In the genomic region with DNA sequence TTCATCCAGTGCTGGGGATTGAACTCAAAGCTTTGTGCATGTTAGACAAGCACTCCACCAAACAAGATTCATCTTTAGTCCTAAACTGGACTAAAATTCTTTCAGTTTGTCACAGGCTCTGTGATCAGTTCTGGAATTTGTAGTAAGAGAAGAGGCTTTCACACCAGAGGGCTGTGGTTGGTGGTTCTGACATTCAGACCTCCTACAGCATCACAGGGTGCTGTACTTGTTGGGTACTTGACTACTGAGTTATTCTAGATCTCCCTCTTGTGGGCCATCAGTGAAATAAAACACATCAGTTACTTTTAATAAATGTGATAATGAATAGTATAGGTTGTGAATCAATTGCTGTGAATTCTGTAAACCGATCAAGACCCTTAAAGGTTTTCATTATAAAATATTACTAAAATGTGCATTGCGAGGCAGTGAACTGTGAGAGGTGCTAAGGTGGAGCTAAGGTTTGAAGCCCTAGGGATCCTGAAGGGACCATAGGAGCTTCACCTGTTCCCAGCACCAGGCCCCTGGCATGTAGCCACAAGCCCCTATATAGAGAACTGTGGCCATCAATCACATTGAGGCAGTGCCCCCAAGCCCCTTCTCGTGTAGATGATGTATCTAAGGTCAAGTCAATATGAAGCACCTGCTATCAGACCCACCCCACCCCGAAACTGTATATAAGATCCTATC, we compare ENCODE assay signal across 18 mouse cellular contexts. TPM values are rescaled to one million over a fixed set of nuclear protein-coding genes. Genes with fewer than 3 reads are reported as not detected.
DNase-seq lines count a peak whose midpoint lies in the region; ATAC-seq and TF ChIP-seq lines count a peak whose summit lies in the region.
"Had no signal": no experiment of that assay in that cellular context is flagged by ENCODE, and none has a peak within 500 bp of the region (broad histone marks: within the 10 kb centered on the region; RNA-seq: fewer than 3 reads in every experiment).

No protein-coding gene starts in this region.

- no peaks in the 10 kb centered on the region for H3K36me3 ChIP-seq in forebrain, embryonic 14.5 days (ENCODE audit: control insufficient read depth, insufficient read depth, low read length)
- no peaks in the 10 kb centered on the region for H3K36me3 ChIP-seq in forebrain, embryonic 11.5 days (ENCODE audit: control insufficient read depth, insufficient read depth, low read length)
- H3K36me3 ChIP-seq in midbrain, postnatal 0 days (ENCODE audit: insufficient read depth, low read length): no peaks in the 10 kb centered on the region
- H3K36me3 ChIP-seq in midbrain, embryonic 14.5 days (ENCODE audit: control insufficient read depth, insufficient read depth, low read length): no peaks in the 10 kb centered on the region
- H3K36me3 ChIP-seq: embryonic facial prominence, embryonic 13.5 days; liver, embryonic 13.5 days had no signal

- H3K4me1 ChIP-seq in forebrain, embryonic 14.5 days (ENCODE audit: control insufficient read depth, insufficient read depth, low read length): no peaks in the 10 kb centered on the region
- no peaks in the 10 kb centered on the region for H3K4me1 ChIP-seq in forebrain, embryonic 11.5 days (replicated peaks; ENCODE audit: control insufficient read depth, insufficient read depth, low read length)
- no peaks in the 10 kb centered on the region for H3K4me1 ChIP-seq in midbrain, postnatal 0 days (ENCODE audit: insufficient read depth, low read length)
- no peaks in the 10 kb centered on the region for H3K4me1 ChIP-seq in midbrain, embryonic 14.5 days (ENCODE audit: control insufficient read depth, insufficient read depth, low read length)
- H3K4me1 ChIP-seq: embryonic facial prominence, embryonic 13.5 days; forebrain, embryonic 13.5 days; liver, embryonic 13.5 days had no signal

- DNase-seq in forebrain, embryonic 14.5 days (ENCODE audit: low spot score): peak; percentile 10
- no peak for DNase-seq in forebrain, embryonic 11.5 days (ENCODE audit: low spot score)
- DNase-seq in layer of hippocampus, adult 2 months (ENCODE audit: low spot score in 2 of 2): peak; percentile 30 to 49
- no peak for DNase-seq in layer of hippocampus, postnatal 36 days
- peak; percentile 21 for DNase-seq in midbrain, postnatal 0 days (ENCODE audit: low spot score)
- no peak for DNase-seq in midbrain, embryonic 14.5 days
- no peak for DNase-seq in adrenal gland, postnatal 25 days
- no peak for DNase-seq in embryo, embryonic 10 days (ENCODE audit: low spot score)
- DNase-seq: heart, postnatal 4 days; liver, embryonic 13.5 days; thymus, postnatal 14 days had no signal

- no peak overlapping the region for H3K9ac ChIP-seq in forebrain, embryonic 14.5 days (ENCODE audit: low read length)
- no peak overlapping the region for H3K9ac ChIP-seq in forebrain, embryonic 11.5 days (ENCODE audit: low read length)
- H3K9ac ChIP-seq in midbrain, postnatal 0 days (replicated peaks; ENCODE audit: low read length, poor library complexity, severe bottlenecking): no peak overlapping the region
- no peak overlapping the region for H3K9ac ChIP-seq in midbrain, embryonic 14.5 days (replicated peaks; ENCODE audit: low read length)
- H3K9ac ChIP-seq: embryonic facial prominence, embryonic 13.5 days; forebrain, embryonic 13.5 days; liver, embryonic 13.5 days had no signal

- peak; percentile 79 for TF ChIP-seq CTCF in layer of hippocampus, adult 2 months (conservative IDR thresholded peaks at IDR 0.05)
- peak; percentile 59 for TF ChIP-seq CTCF in midbrain, postnatal 0 days (IDR thresholded peaks at IDR 0.05)

- H3K27me3 ChIP-seq in forebrain, embryonic 14.5 days (replicated peaks; ENCODE audit: control insufficient read depth, insufficient read depth, low read length): no peaks in the 10 kb centered on the region
- no peaks in the 10 kb centered on the region for H3K27me3 ChIP-seq in forebrain, embryonic 11.5 days (ENCODE audit: control insufficient read depth, insufficient read depth, low read length)
- H3K27me3 ChIP-seq in midbrain, postnatal 0 days (ENCODE audit: insufficient read depth, low read length): no peaks in the 10 kb centered on the region
- H3K27me3 ChIP-seq in midbrain, embryonic 14.5 days (ENCODE audit: control insufficient read depth, insufficient read depth, low read length): no peaks in the 10 kb centered on the region
- H3K27me3 ChIP-seq: embryonic facial prominence, embryonic 13.5 days; forebrain, embryonic 13.5 days; liver, embryonic 13.5 days had no signal

- H3K9me3 ChIP-seq in forebrain, embryonic 14.5 days (replicated peaks; ENCODE audit: control insufficient read depth, low read length): no peaks in the 10 kb centered on the region
- no peaks in the 10 kb centered on the region for H3K9me3 ChIP-seq in forebrain, embryonic 11.5 days (ENCODE audit: control insufficient read depth, low read length)
- H3K9me3 ChIP-seq in midbrain, postnatal 0 days (ENCODE audit: low read length): no peaks in the 10 kb centered on the region
- H3K9me3 ChIP-seq in midbrain, embryonic 14.5 days (ENCODE audit: control insufficient read depth, low read length): no peaks in the 10 kb centered on the region
- H3K9me3 ChIP-seq: embryonic facial prominence, embryonic 13.5 days; forebrain, embryonic 13.5 days; liver, embryonic 13.5 days had no signal

- H3K4me3 ChIP-seq in forebrain, embryonic 14.5 days (ENCODE audit: low read depth, low read length): no peak overlapping the region
- no peak overlapping the region for H3K4me3 ChIP-seq in forebrain, embryonic 11.5 days (ENCODE audit: low read depth, low read length)
- no peak overlapping the region for H3K4me3 ChIP-seq in layer of hippocampus, adult 2 months
- H3K4me3 ChIP-seq in midbrain, postnatal 0 days (ENCODE audit: low read depth, low read length): no peak overlapping the region
- no peak overlapping the region for H3K4me3 ChIP-seq in midbrain, embryonic 14.5 days (replicated peaks; ENCODE audit: low read depth, low read length)
- H3K4me3 ChIP-seq: embryonic facial prominence, embryonic 13.5 days; forebrain, embryonic 13.5 days; liver, embryonic 13.5 days had no signal

- no peak for ATAC-seq in forebrain, embryonic 14.5 days
- no peak for ATAC-seq in forebrain, embryonic 11.5 days (replicated peaks; ENCODE audit: low FRiP score)
- no peak for ATAC-seq in midbrain, postnatal 0 days (ENCODE audit: low FRiP score)
- ATAC-seq in midbrain, embryonic 14.5 days (ENCODE audit: low FRiP score, low TSS enrichment): no peak
- ATAC-seq: forebrain, embryonic 13.5 days had no signal

- no peak overlapping the region for H3K4me2 ChIP-seq in forebrain, embryonic 14.5 days (ENCODE audit: low read length)
- H3K4me2 ChIP-seq in forebrain, embryonic 11.5 days (ENCODE audit: low read depth, low read length, severe bottlenecking): no peak overlapping the region
- H3K4me2 ChIP-seq in midbrain, postnatal 0 days (ENCODE audit: low read depth, low read length, poor library complexity, severe bottlenecking): no peak overlapping the region
- no peak overlapping the region for H3K4me2 ChIP-seq in midbrain, embryonic 14.5 days (ENCODE audit: low read length)
- H3K4me2 ChIP-seq: embryonic facial prominence, embryonic 13.5 days; forebrain, embryonic 13.5 days; liver, embryonic 13.5 days had no signal

- H3K27ac ChIP-seq in forebrain, embryonic 14.5 days (ENCODE audit: low read depth, low read length): no peak overlapping the region
- H3K27ac ChIP-seq in forebrain, embryonic 11.5 days (ENCODE audit: low read depth, low read length): no peak overlapping the region
- peak overlapping the region; percentile 61 for H3K27ac ChIP-seq in layer of hippocampus, adult 2 months
- no peak overlapping the region for H3K27ac ChIP-seq in midbrain, postnatal 0 days (ENCODE audit: low read depth, low read length)
- no peak overlapping the region for H3K27ac ChIP-seq in midbrain, embryonic 14.5 days (replicated peaks; ENCODE audit: low read depth, low read length)
- H3K27ac ChIP-seq: embryonic facial prominence, embryonic 13.5 days; forebrain, embryonic 13.5 days; liver, embryonic 13.5 days had no signal

- WGBS in forebrain, embryonic 14.5 days: 87% methylated on average over 4 of the region's 4 CpGs
- 81% methylated on average over 4 of the region's 4 CpGs for WGBS in forebrain, embryonic 11.5 days
- 85% methylated on average over 4 of the region's 4 CpGs for WGBS in midbrain, postnatal 0 days
- 84% methylated on average over 4 of the region's 4 CpGs for WGBS in midbrain, embryonic 14.5 days

RNA-seq across cellular contexts. Expression of a gene that starts 16.0 kb away (rescaled TPM):
- not detected in 2 replicates for polyA plus RNA-seq in forebrain, embryonic 14.5 days (2014; fragmentation: Nextera tagmentation; extraction: Ambion mirVana)
- not detected in 2 replicates for polyA plus RNA-seq in forebrain, embryonic 11.5 days (2014; fragmentation: Nextera tagmentation; extraction: Ambion mirVana)
- total RNA-seq in layer of hippocampus, adult 2 months (2021): not detected
- not detected for total RNA-seq in layer of hippocampus, postnatal 36 days (2021)
- total RNA-seq in midbrain, postnatal 0 days (2014; rRNA removed): not detected in 2 replicates
- not detected in 2 replicates for polyA plus RNA-seq in midbrain, postnatal 0 days (2015; fragmentation: Nextera tagmentation; extraction: Ambion mirVana)
- polyA plus RNA-seq in midbrain, embryonic 14.5 days (2014; fragmentation: Nextera tagmentation; extraction: Ambion mirVana): not detected in 2 replicates
- not detected in 2 replicates for total RNA-seq in adrenal gland, postnatal 25 days (2021)
- total RNA-seq: adrenal gland, postnatal 4 days; heart, postnatal 4 days; layer of hippocampus, postnatal 10 days had no signal
- polyA plus RNA-seq: cerebellum, adult 2 months; embryonic facial prominence, embryonic 13.5 days; forebrain, embryonic 13.5 days; liver, embryonic 13.5 days; neural tube, embryonic 11.5 days had no signal

RNA-seq across cellular contexts. Expression of a gene that starts 56.5 kb away (rescaled TPM):
- polyA plus RNA-seq in forebrain, embryonic 14.5 days (2014; fragmentation: Nextera tagmentation; extraction: Ambion mirVana): 46.6 and 47.7 TPM in 2 replicates
- polyA plus RNA-seq in forebrain, embryonic 11.5 days (2014; fragmentation: Nextera tagmentation; extraction: Ambion mirVana): 37.0 and 37.3 TPM in 2 replicates
- 10 to 100 TPM; 43.5 to 46.7 TPM for total RNA-seq in layer of hippocampus, adult 2 months (2021)
- total RNA-seq in layer of hippocampus, postnatal 36 days (2021): 10 to 100 TPM; 43.4 to 45.0 TPM
- 67.3 and 77.0 TPM in 2 replicates for total RNA-seq in midbrain, postnatal 0 days (2014; rRNA removed)
- 56.9 and 61.0 TPM in 2 replicates for polyA plus RNA-seq in midbrain, postnatal 0 days (2015; fragmentation: Nextera tagmentation; extraction: Ambion mirVana)
- polyA plus RNA-seq in midbrain, embryonic 14.5 days (2014; fragmentation: Nextera tagmentation; extraction: Ambion mirVana): 42.5 and 50.0 TPM in 2 replicates
- total RNA-seq in adrenal gland, postnatal 25 days (2021): 40.1 and 40.3 TPM in 2 replicates

RNA-seq across cellular contexts. Expression of a gene that starts 57.7 kb away (rescaled TPM):
- not detected in 2 replicates for polyA plus RNA-seq in forebrain, embryonic 14.5 days (2014; fragmentation: Nextera tagmentation; extraction: Ambion mirVana)
- polyA plus RNA-seq in forebrain, embryonic 11.5 days (2014; fragmentation: Nextera tagmentation; extraction: Ambion mirVana): not detected in 2 replicates
- total RNA-seq in layer of hippocampus, adult 2 months (2021): not detected
- not detected for total RNA-seq in layer of hippocampus, postnatal 36 days (2021)
- total RNA-seq in midbrain, postnatal 0 days (2014; rRNA removed): not detected in 2 replicates
- 1.5 TPM in 1 of 2 replicates, not detected in the other for polyA plus RNA-seq in midbrain, postnatal 0 days (2015; fragmentation: Nextera tagmentation; extraction: Ambion mirVana)
- not detected in 2 replicates for polyA plus RNA-seq in midbrain, embryonic 14.5 days (2014; fragmentation: Nextera tagmentation; extraction: Ambion mirVana)
- total RNA-seq in adrenal gland, postnatal 25 days (2021): not detected in 2 replicates
- total RNA-seq: adrenal gland, postnatal 4 days; heart, postnatal 4 days; layer of hippocampus, postnatal 10 days had no signal
- polyA plus RNA-seq: cerebellum, adult 2 months; embryonic facial prominence, embryonic 13.5 days; forebrain, embryonic 13.5 days; gonadal fat pad, adult 2 months; liver, embryonic 13.5 days; neural tube, embryonic 11.5 days had no signal

Comparison
In these comparisons a context has a peak if more than half of its experiments do, and no peak if none do; other contexts are left out.
1. DNase-seq: peak in forebrain, embryonic 14.5 days (single experiment), layer of hippocampus, adult 2 months (2 of 2) and midbrain, postnatal 0 days (single experiment); none in forebrain, embryonic 11.5 days (single experiment), layer of hippocampus, postnatal 36 days (0 of 2), midbrain, embryonic 14.5 days (single experiment), adrenal gland, postnatal 25 days (single experiment) and embryo, embryonic 10 days (single experiment).